Mouse (Mus musculus) heart, embryonic 16.5 days (tissue): ENCODE results near the gene Lgr4. TPM values are rescaled to one million over a fixed set of nuclear protein-coding genes. Genes with fewer than 3 reads are reported as not detected.

Source experiments
- ATAC-seq: fragments of 200-750 bp; cut with Nextera tagmentation; replicated peaks from 2 replicates; pipeline ENCODE4 v1.8.0; 2017; ENCODE audit warnings: moderate number of reproducible peaks; ENCODE audit not compliant: insufficient read depth, low FRiP score; ENCODE audit errors: extremely low read depth
- H3K27ac ChIP-seq: fragments of 300-500 bp; sonication (generic); 2 replicates; pipeline ENCODE4 v1.5.1; 2014; ENCODE audit warnings: mild to moderate bottlenecking, low read length, control low read depth, moderate library complexity
- H3K27me3 ChIP-seq: fragments of 300-500 bp; sonication (generic); 2 replicates; pipeline ENCODE4 v1.6.1; 2014; ENCODE audit warnings: low read length, mixed read lengths; ENCODE audit not compliant: control insufficient read depth, insufficient read depth
- H3K36me3 ChIP-seq: fragments of 300-500 bp; sonication (generic); 2 replicates; pipeline ENCODE4 v1.6.1; 2014; ENCODE audit not compliant: control insufficient read depth, insufficient read depth
- H3K4me1 ChIP-seq: fragments of 300-500 bp; sonication (generic); 2 replicates; pipeline ENCODE4 v1.6.1; 2014; ENCODE audit warnings: low read length, mixed read lengths; ENCODE audit not compliant: control insufficient read depth, insufficient read depth
- H3K4me2 ChIP-seq: fragments of 300-500 bp; sonication (generic); 2 replicates; pipeline ENCODE4 v1.6.1; 2014; ENCODE audit warnings: low read depth, mild to moderate bottlenecking, control low read depth, low read length
- H3K4me3 ChIP-seq: fragments of 300-500 bp; sonication (generic); 2 replicates; pipeline ENCODE4 v1.5.1; 2014; ENCODE audit warnings: mild to moderate bottlenecking, control low read depth, low read length
- H3K9ac ChIP-seq: fragments of 300-500 bp; sonication (generic); 2 replicates; pipeline ENCODE4 v1.6.1; 2014; ENCODE audit warnings: low read length, control low read depth
- H3K9me3 ChIP-seq: fragments of 300-500 bp; sonication (generic); replicated peaks from 2 replicates; pipeline ENCODE4 v1.6.1; 2016; ENCODE audit warnings: low read length; ENCODE audit not compliant: control insufficient read depth
- WGBS: fragments of 180-500 bp; shearing (Covaris S2); extraction: QIAGEN DNeasy Blood & Tissue Kit; methylation state at CpG from one replicate; pipeline ENCODE4 v1.1.7; 2014; 5-methylcytosine and 5-hydroxymethylcytosine counted together
- polyA plus RNA-seq: library from polyadenylated mRNA; unstranded; fragments of >200 nt; fragmentation: Nextera tagmentation; extraction: Ambion mirVana; gene quantifications from 2 replicates; pipeline ENCODE4 v1.2.1, GENCODE M21; 2015

Gene Lgr4
- polyA plus RNA-seq, 1 experiment from 2014 or later: 11.8 TPM

DNA sequence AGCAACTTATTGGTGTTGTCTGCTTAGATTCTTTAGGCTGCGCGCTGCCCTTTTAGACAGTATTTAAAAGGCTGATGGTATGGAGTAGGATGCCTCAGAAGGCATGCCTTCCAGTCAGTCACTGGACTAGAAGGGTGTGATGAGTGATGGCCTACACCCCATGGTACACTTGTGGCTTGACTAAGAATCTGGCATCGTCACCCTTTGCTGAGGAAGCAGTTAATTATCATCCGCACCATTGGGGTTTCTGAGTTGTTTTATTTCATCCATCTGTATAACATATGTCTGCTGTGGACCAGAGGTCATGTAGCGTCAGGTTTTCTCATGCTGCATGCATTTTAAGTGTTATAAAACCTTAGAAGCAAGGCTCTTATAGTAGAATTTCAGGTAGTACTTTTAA is 70.5 kb downstream of the Lgr4 start:
- 78% methylated on average over 5 of the region's 5 CpGs for WGBS
- Histone ChIP-seq H3K4me2 (no peak overlapping the region), H3K4me1 (peaks cover 49% of the 10 kb centered on the region), H3K27me3 (no peaks in the 10 kb centered on the region), H3K27ac (no peak overlapping the region), H3K4me3 (no peak overlapping the region), H3K9me3 (no peaks in the 10 kb centered on the region), H3K36me3 (no peaks in the 10 kb centered on the region), H3K9ac (no peak overlapping the region)
- ATAC-seq: no peak

GRCm38 (mm10) chr2:109989196-109989595 is 71.7 kb downstream of the Lgr4 start:
- H3K27ac ChIP-seq: peak overlapping the region; percentile 44
- 5% methylated on average over 3 of the region's 3 CpGs for WGBS
- H3K4me3 ChIP-seq: no peak overlapping the region
- H3K4me1 ChIP-seq: peaks cover 46% of the 10 kb centered on the region
- no peaks in the 10 kb centered on the region for H3K36me3 ChIP-seq
- H3K9ac ChIP-seq: 0 out of 2 replicates have a peak overlapping the region, but pooled peaks have one; percentile 5
- H3K9me3 ChIP-seq: no peaks in the 10 kb centered on the region
- no peak for ATAC-seq
- peak overlapping the region; percentile 5; the same call in 1 of the 2 replicates for H3K4me2 ChIP-seq
- H3K27me3 ChIP-seq: no peaks in the 10 kb centered on the region

- no peak overlapping the region for H3K4me3 ChIP-seq
- H3K27ac ChIP-seq: no peak overlapping the region
- no peak for ATAC-seq
- H3K9me3 ChIP-seq: no peaks in the 10 kb centered on the region
- H3K4me2 ChIP-seq: no peak overlapping the region
- no peak overlapping the region for H3K9ac ChIP-seq
- WGBS: 46% methylated on average over 8 of the region's 8 CpGs
- H3K36me3 ChIP-seq: no peaks in the 10 kb centered on the region
- H3K27me3 ChIP-seq: no peaks in the 10 kb centered on the region
- H3K4me1 ChIP-seq: peaks cover 45% of the 10 kb centered on the region
These were observed 72.4 kb downstream of the Lgr4 start for GRCm38 (mm10) chr2:109989679-109990473.

DNA sequence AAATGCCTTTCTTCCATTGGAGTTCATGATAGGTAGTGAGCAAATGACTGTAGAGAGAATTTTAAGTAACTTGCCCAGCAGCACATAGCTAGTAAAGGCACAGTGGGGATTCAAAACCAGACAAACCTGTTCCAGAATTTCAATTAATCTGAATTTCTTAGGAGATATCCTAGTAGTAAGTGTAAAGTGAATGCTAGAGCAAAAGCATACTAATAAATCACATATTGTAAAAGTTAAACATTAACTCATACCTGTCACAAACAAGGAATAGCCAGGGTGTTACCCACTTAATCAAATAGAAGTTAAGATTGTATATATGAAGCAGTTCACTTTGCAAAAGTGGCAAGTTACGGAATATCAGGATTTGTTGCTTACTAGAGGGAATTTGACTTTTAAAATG is 74.3 kb downstream of the Lgr4 start:
- H3K4me1 ChIP-seq: peaks cover 45% of the 10 kb centered on the region
- no peak for ATAC-seq
- H3K27me3 ChIP-seq: no peaks in the 10 kb centered on the region

DNA sequence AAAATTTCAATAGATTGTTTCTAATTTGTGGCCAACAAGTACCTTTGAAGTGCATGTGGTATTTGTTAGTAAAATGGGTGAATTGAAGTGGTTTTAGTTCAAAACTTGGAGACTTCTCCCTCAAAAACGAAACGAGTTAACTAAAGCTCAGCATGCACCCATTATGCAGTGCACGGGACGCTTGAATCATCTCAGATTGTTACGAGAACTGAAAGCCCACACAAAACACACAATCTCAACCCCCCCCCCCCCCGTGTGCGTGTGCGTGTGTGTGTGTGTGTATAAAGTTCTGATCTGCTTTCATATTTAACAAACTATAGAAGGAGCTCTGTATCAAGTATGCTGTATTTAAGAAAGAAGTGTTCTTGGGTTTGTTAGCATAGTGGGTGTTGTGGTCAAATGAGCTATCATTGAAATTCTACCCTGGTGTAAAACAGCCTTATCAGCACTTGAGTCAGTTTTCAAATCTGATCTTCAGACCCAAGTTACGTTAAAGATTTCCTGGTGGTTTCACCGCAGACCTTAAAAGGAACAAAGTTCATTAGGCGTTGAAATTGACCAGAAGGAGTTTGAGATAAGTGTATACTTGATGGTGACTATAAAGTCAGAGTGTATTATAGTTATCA is 75.1 kb downstream of the Lgr4 start:
- WGBS: 69% methylated on average over 11 of the region's 11 CpGs
- no peak for ATAC-seq
- Histone ChIP-seq H3K27ac (no peak overlapping the region), H3K36me3 (no peaks in the 10 kb centered on the region), H3K27me3 (no peaks in the 10 kb centered on the region), H3K4me3 (no peak overlapping the region), H3K4me2 (no peak overlapping the region), H3K4me1 (peaks cover 39% of the 10 kb centered on the region), H3K9ac (no peak overlapping the region), H3K9me3 (no peaks in the 10 kb centered on the region)

More for the DNA sequence above, 74.3 kb downstream of the Lgr4 start:
- 90% methylated on average over 1 of the region's 1 CpGs for WGBS
- H3K36me3 ChIP-seq: no peaks in the 10 kb centered on the region
- H3K4me3 ChIP-seq: no peak overlapping the region
- no peaks in the 10 kb centered on the region for H3K9me3 ChIP-seq
- H3K27ac ChIP-seq: no peak overlapping the region
- H3K9ac ChIP-seq: no peak overlapping the region
- H3K4me2 ChIP-seq: no peak overlapping the region

GRCm38 (mm10) chr2:109993404-109993803 is 76.0 kb downstream of the Lgr4 start:
- Histone ChIP-seq H3K27me3 (no peaks in the 10 kb centered on the region), H3K9me3 (no peaks in the 10 kb centered on the region), H3K27ac (no peak overlapping the region), H3K4me1 (peaks cover 31% of the 10 kb centered on the region), H3K4me3 (no peak overlapping the region), H3K9ac (no peak overlapping the region), H3K4me2 (no peak overlapping the region), H3K36me3 (no peaks in the 10 kb centered on the region)
- no peak for ATAC-seq

DNA sequence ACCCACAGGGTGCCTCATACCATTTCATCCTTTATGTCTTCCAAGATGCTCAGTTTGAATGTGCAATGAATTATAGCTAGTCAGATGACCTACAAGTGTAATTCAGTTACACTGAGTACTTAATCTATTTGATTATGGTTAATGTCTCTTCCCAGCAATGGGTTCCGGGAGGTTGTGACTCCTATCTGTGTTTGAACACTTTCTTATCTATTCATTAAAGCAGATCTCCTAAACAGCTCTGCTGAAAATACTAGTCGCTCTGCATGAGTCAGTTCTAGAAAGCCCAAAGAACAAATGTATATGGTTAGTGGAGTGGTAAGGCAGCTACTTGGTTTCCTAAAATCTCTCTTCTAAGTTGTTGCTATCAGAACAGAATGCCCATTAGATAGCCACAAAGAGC is 77.6 kb downstream of the Lgr4 start:
- ATAC-seq: no peak
- H3K4me2 ChIP-seq: no peak overlapping the region
- H3K9me3 ChIP-seq: no peaks in the 10 kb centered on the region
- H3K4me3 ChIP-seq: no peak overlapping the region
- H3K4me1 ChIP-seq: peaks cover 21% of the 10 kb centered on the region
- no peaks in the 10 kb centered on the region for H3K36me3 ChIP-seq
- H3K9ac ChIP-seq: no peak overlapping the region
- H3K27me3 ChIP-seq: no peaks in the 10 kb centered on the region
- H3K27ac ChIP-seq: peak overlapping the region; percentile 48; the same call in 1 of the 2 replicates
- 16% methylated on average over 2 of the region's 2 CpGs for WGBS

- Histone ChIP-seq H3K27me3 (no peaks in the 10 kb centered on the region), H3K9me3 (no peaks in the 10 kb centered on the region), H3K9ac (no peak overlapping the region), H3K27ac (peak overlapping the region; percentile 35; the same call in 1 of the 2 replicates), H3K36me3 (0 out of 2 replicates have a peak, but pooled peaks cover 3% of the 10 kb centered on the region), H3K4me1 (peaks cover 21% of the 10 kb centered on the region), H3K4me2 (peak overlapping the region; percentile 11; the same call in 1 of the 2 replicates), H3K4me3 (no peak overlapping the region)
- no peak; the same call in 1 of the 2 replicates for ATAC-seq
- 29% methylated on average over 12 of the region's 12 CpGs for WGBS
These were observed 79.0 kb downstream of the Lgr4 start for GRCm38 (mm10) chr2:109996411-109996810.

DNA sequence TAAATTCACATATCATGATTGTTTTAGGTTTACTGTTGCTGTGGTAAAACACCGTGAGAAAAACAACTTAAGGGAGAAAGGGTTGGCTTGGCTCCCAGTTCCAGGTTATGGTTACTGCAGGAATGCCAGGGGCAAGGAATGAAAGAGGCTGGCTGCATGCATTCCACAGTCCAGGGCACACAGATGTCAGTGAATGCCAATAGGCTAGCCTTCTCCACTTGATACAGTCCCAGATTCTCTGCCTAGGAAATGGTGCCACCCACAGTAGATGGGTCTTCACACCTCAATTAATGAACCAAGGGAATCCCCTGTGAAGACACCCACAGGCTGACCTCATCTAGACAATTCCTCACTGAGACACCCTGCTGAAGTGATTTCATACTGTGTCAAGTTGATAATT is 87.2 kb downstream of the Lgr4 start:
- no peak overlapping the region for H3K4me2 ChIP-seq
- no peaks in the 10 kb centered on the region for H3K9me3 ChIP-seq
- H3K9ac ChIP-seq: no peak overlapping the region
- peaks cover 14% of the 10 kb centered on the region for H3K36me3 ChIP-seq
- 44% methylated on average over 1 of the region's 1 CpGs for WGBS
- H3K4me3 ChIP-seq: no peak overlapping the region
- no peaks in the 10 kb centered on the region for H3K4me1 ChIP-seq
- H3K27ac ChIP-seq: no peak overlapping the region
- no peak for ATAC-seq
- no peaks in the 10 kb centered on the region for H3K27me3 ChIP-seq
